Mouse (Mus musculus): Measurements from ENCODE around the gene Rln1. TPM values are rescaled to one million over a fixed set of nuclear protein-coding genes. Genes with fewer than 3 reads are reported as not detected.

Gene Rln1
- total and polyA plus RNA-seq, 3 experiments = not detected

DNA sequence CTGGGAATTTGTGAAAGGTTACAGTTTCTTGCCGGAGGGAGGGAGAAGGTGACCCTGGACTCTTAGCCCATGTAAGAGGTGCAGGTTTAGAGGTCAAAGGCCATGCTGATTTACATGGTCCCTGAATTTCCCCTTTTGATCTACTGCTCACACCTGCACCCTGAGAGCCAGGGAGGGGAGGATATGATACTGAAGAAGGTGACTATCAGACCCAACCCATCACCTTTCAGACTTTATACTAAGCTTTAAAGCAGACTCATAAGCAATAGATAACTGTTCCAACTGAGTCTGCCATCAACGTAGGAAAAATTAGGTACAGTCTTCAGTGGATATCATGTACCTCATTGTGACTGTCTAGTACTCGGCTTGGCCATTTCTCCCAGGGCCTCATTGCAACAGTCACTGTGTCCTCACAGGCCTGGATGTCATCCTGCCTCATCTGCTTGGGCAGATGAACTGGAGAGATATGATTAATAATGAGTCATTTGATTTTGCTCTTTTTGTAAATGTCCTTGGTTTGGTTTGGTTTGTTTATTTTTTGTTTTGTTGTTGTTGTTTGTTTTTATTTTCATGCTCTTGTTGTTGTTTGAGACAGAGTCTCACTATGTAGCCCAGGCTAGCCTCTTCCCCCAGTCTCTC lies 34.3 kb upstream of the Rln1 start:
- no peak overlapping the region for H3K9ac ChIP-seq (ENCODE audit: low read depth, low read length)
- no peaks in the 10 kb centered on the region for H3K79me2 ChIP-seq (replicated peaks; ENCODE audit: control insufficient read depth, insufficient read depth, low read length)
- no peaks in the 10 kb centered on the region for H3K36me3 ChIP-seq (ENCODE audit: control insufficient read depth, insufficient read depth, low read length)
- no peak overlapping the region; the same call in 1 of the 2 replicates for H3K27ac ChIP-seq
- TF ChIP-seq POLR2A (IDR thresholded peaks at IDR 0.05; ENCODE audit: insufficient read depth, low read depth, low read length) = no peak
- no peak for TF ChIP-seq EP300 (IDR thresholded peaks at IDR 0.05; ENCODE audit: insufficient read depth, low read depth, low read length)
- no peak for TF ChIP-seq CTCF (IDR thresholded peaks at IDR 0.05)
- intact Hi-C loops (cut with DNase I) = loop anchor here (5.0 kb wide), 1 partner anchor 194 kb away; no protein-coding TSS in a partner anchor
- no peak for DNase-seq
- peaks cover 1% of the 10 kb centered on the region for H3K4me1 ChIP-seq (ENCODE audit: control insufficient read depth, insufficient read depth, low read length)
- H3K4me3 ChIP-seq = no peak overlapping the region
- 72% methylated on average over 3 of the region's 3 CpGs for WGBS
- H3K27me3 ChIP-seq (ENCODE audit: control insufficient read depth, insufficient read depth, low read length) = no peaks in the 10 kb centered on the region

DNA sequence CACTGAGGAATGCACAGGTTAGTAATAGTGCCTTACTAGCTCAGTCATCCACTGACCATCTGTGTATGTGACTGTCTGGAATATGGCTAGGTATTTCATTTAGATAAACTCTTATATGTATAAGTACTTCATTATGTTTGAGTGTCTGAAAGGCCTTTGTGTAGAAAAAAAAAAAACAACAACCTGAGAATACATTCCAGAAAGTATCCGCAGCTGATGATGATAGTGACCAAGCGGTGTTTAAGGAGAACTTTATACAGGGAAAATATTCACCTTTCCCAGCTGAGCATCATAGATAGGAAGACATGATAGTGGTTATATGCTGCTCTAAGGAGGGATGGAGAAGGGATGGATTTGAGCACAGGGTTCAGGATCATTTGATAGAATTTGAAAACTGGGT lies 33.6 kb upstream of the Rln1 start:
- H3K9ac ChIP-seq (ENCODE audit: low read depth, low read length) = no peak overlapping the region
- H3K4me1 ChIP-seq (ENCODE audit: control insufficient read depth, insufficient read depth, low read length) = peaks cover 1% of the 10 kb centered on the region
- H3K27ac ChIP-seq = peak overlapping the region; percentile 87; the same call in 1 of the 2 replicates
- WGBS = 74% methylated on average over 2 of the region's 2 CpGs
- peak overlapping the region; percentile 74 for H3K4me3 ChIP-seq
- H3K36me3 ChIP-seq (ENCODE audit: control insufficient read depth, insufficient read depth, low read length) = no peaks in the 10 kb centered on the region
- H3K27me3 ChIP-seq (ENCODE audit: control insufficient read depth, insufficient read depth, low read length) = no peaks in the 10 kb centered on the region
- DNase-seq = no peak
- intact Hi-C loops (cut with DNase I) = loop anchor here (5.0 kb wide), 1 partner anchor 194 kb away; no protein-coding TSS in a partner anchor
- no peaks in the 10 kb centered on the region for H3K79me2 ChIP-seq (replicated peaks; ENCODE audit: control insufficient read depth, insufficient read depth, low read length)
- TF ChIP-seq POLR2A (IDR thresholded peaks at IDR 0.05; ENCODE audit: insufficient read depth, low read depth, low read length) = no peak

DNA sequence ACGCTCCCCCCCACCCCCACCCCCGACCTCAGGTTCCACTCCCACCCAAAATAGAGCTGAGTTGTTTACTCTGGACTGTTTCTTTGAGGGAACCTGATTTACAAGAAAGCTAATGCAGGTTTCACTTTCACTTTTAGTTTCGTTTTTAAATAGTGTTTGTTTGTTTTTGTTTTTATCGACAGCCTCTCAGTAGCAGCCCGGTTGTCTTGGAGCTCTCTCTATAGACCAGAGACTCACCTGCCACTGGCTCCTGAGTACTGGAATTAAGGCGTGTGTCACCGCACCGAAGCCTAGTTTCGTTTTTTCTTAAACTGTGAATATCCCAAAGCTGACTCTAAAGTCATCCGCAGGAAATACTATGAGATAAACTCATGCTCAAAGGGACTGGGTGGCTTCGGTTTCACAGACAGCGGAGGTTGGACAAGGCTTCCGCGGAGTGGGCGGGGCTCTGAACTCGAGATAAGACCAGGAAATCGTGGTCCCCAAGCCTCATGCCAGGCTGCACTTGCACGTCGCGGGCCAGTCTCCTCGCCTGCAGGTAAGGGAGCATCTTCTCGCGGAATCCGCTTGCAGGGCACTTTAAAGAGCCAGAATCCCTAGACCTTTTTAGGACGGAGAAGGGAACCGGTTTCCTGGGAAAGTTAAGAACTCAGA lies 32.6 kb upstream of the Rln1 start, which contains the start of the genes Plgrkt and Cd274:
TSS of gene Plgrkt (minus strand) at position 422 of the 654 bp plus-strand sequence.
TSS of gene Cd274 (plus strand) at position 487 of the 654 bp plus-strand sequence.
- Histone ChIP-seq H3K9ac (ENCODE audit: low read depth, low read length) (peak within 1 kb of the TSS; percentile 71), H3K79me2 (replicated peaks; ENCODE audit: control insufficient read depth, insufficient read depth, low read length) (no peaks in the 10 kb centered on the region), H3K27ac (peak within 1 kb of the TSS; percentile 87), H3K36me3 (ENCODE audit: control insufficient read depth, insufficient read depth, low read length) (no peaks in the 10 kb centered on the region), H3K4me3 (peak within 1 kb of the TSS; percentile 74), H3K4me1 (ENCODE audit: control insufficient read depth, insufficient read depth, low read length) (no peaks in the 10 kb centered on the region; the same call in none of the 2 replicates), H3K27me3 (ENCODE audit: control insufficient read depth, insufficient read depth, low read length) (no peaks in the 10 kb centered on the region)
- WGBS = under 1% methylated on average over 26 of the region's 26 CpGs
- intact Hi-C loops (cut with DNase I) = loop anchor here (5.0 kb wide), 1 partner anchor 195 kb away; no protein-coding TSS in a partner anchor
- DNase-seq = peak; percentile 84 to 90
- no peak for TF ChIP-seq CTCF (IDR thresholded peaks at IDR 0.05)
- TF ChIP-seq POLR2A (IDR thresholded peaks at IDR 0.05; ENCODE audit: insufficient read depth, low read depth, low read length) = peak; percentile 76
- peak; percentile 30; the same call in 1 of the 2 replicates for TF ChIP-seq EP300 (IDR thresholded peaks at IDR 0.05; ENCODE audit: insufficient read depth, low read depth, low read length)

DNA sequence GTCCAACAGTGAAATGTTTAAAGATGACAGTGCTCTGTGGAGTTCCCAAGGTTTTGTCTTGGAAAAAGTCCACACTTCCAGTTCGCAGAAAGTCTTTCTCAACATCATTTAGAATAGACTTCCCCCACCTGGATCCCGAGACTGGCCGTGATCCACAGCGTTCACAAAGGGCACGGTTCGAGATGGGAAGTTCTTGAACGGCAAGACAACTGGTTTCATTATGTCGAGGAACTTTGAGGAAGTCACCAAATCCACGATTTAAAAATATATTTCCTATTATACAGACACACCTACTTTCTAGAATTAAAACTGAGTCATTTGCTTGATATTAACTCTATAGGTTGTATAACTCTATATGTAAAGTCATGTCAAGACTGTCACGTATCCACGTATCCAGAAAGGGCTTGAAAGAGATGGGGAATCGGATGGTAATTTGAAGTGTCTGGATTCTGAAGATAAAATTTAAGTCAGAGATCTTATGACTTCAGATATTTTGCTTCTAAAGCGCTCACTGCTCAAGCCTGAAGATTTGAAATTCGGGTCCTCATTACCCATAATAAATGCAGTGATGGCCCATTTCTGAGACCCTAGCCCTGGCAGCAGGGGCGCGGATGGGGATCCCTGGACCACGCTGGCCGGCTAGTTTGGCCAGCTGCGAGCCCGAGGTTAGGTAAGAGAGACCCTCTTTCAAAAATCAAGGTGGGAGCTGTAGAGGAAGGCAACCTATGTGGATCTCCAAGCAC lies 31.9 kb upstream of the Rln1 start:
- Histone ChIP-seq H3K27me3 (ENCODE audit: control insufficient read depth, insufficient read depth, low read length) (no peaks in the 10 kb centered on the region), H3K4me1 (ENCODE audit: control insufficient read depth, insufficient read depth, low read length) (no peaks in the 10 kb centered on the region; the same call in none of the 2 replicates), H3K9ac (ENCODE audit: low read depth, low read length) (peak overlapping the region; percentile 56), H3K36me3 (ENCODE audit: control insufficient read depth, insufficient read depth, low read length) (no peaks in the 10 kb centered on the region), H3K79me2 (replicated peaks; ENCODE audit: control insufficient read depth, insufficient read depth, low read length) (no peaks in the 10 kb centered on the region), H3K27ac (peak overlapping the region; percentile 87), H3K4me3 (peak overlapping the region; percentile 74)
- intact Hi-C loops (cut with DNase I) = loop anchor here (5.0 kb wide), 1 partner anchor 196 kb away; no protein-coding TSS in a partner anchor
- TF ChIP-seq EP300 (IDR thresholded peaks at IDR 0.05; ENCODE audit: insufficient read depth, low read depth, low read length) (no peak), POLR2A (IDR thresholded peaks at IDR 0.05; ENCODE audit: insufficient read depth, low read depth, low read length) (no peak), CTCF (IDR thresholded peaks at IDR 0.05) (no peak)
- WGBS = 29% methylated on average over 20 of the region's 20 CpGs
- peak in 1 of 2 experiments; percentile 49 for DNase-seq

DNA sequence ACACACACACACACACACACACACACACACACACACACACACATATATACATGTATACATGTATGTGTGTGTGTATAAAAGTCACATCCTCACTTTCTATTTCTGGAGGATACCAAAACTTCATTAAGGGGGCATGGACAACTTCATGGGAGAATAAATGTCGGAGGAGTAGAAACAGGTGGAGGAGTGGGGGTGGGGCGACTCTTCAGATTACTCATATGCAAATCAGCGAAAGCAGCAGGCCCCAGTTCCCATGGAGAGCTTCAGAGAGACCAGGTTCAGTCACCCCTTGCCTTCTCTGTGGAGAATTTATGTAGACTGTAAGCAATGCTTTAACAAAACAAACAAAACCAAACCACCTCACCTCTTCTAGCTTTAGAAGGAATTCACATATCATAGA lies 30.6 kb upstream of the Rln1 start:
- Histone ChIP-seq H3K27me3 (ENCODE audit: control insufficient read depth, insufficient read depth, low read length) (no peaks in the 10 kb centered on the region), H3K79me2 (replicated peaks; ENCODE audit: control insufficient read depth, insufficient read depth, low read length) (no peaks in the 10 kb centered on the region), H3K9ac (ENCODE audit: low read depth, low read length) (no peak overlapping the region), H3K4me3 (no peak overlapping the region), H3K4me1 (ENCODE audit: control insufficient read depth, insufficient read depth, low read length) (no peaks in the 10 kb centered on the region; the same call in none of the 2 replicates), H3K36me3 (ENCODE audit: control insufficient read depth, insufficient read depth, low read length) (no peaks in the 10 kb centered on the region), H3K27ac (no peak overlapping the region)
- TF ChIP-seq POLR2A (IDR thresholded peaks at IDR 0.05; ENCODE audit: insufficient read depth, low read depth, low read length) (no peak), EP300 (IDR thresholded peaks at IDR 0.05; ENCODE audit: insufficient read depth, low read depth, low read length) (no peak), CTCF (IDR thresholded peaks at IDR 0.05) (no peak)
- intact Hi-C loops (cut with DNase I) = loop anchor here (5.0 kb wide), 1 partner anchor 197 kb away; no protein-coding TSS in a partner anchor
- DNase-seq = no peak
- WGBS = 54% methylated on average over 3 of the region's 3 CpGs

All from heart, adult 2 months (tissue).